Mouse (Mus musculus): ENCODE results near the gene Fmo2.

DNA sequence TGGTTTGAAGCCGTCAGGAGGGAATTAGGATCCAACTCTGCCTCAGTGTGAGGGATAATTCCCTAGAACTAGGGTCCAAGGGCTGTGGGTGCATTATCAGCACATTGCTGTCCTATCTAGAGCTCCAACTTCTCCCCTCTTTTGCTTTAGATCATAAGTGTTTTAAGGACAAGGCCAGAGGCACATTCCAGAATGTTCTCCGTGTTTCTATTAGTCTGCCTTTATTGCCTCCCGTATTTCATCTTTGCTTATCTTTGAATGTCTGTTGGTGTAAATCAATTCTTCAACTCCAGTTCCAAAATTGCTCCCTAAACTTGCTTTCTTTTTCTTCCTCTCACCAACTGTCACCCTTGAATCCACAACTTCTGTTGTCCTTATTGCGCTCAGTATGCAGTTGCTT lies 33.9 kb upstream of the Fmo2 start:
- TF ChIP-seq CTCF (IDR thresholded peaks at IDR 0.05; ENCODE audit: control insufficient read depth, insufficient read depth, insufficient read length) (no peak), MYOD1 (IDR thresholded peaks at IDR 0.05; ENCODE audit: control insufficient read depth, insufficient read length, low read depth) (no peak), MYOG (IDR thresholded peaks at IDR 0.05; ENCODE audit: control insufficient read depth, extremely low read depth, insufficient read length) (no peak)
